In the genomic region with DNA sequence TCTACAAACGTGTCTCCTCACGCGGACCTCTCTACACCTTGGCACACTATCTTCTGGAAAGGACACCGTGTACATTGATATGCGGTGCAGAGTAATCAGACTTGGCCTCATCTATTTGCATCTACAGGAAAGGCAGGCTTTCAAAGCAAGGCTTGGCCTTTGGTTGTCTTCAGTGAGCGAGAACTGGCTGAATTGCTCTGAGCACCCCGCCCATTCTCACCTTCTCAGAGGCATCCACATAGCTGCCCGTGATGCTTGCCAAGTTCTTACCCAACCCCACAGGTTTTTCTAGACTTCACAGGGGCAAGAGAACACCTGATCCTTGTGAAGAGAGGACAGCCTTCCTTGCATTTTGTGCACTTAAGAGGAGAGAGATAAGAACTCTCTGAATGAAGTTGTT, we compare ENCODE assay signal across 26 mouse cellular contexts. TPM values are rescaled to one million over a fixed set of nuclear protein-coding genes. Genes with fewer than 3 reads are reported as not detected.
DNase-seq lines count a peak whose midpoint lies in the region; ATAC-seq and TF ChIP-seq lines count a peak whose summit lies in the region.
"Had no signal": no experiment of that assay in that cellular context is flagged by ENCODE, and none has a peak within 500 bp of the region (broad histone marks: within the 10 kb centered on the region; RNA-seq: fewer than 3 reads in every experiment).

No protein-coding gene starts in this region.

- TF ChIP-seq CTCF in lung, embryonic 14.5 days (IDR thresholded peaks at IDR 0.05; ENCODE audit: low read depth): no peak

- no peak for ATAC-seq in lung, embryonic 14.5 days (ENCODE audit: insufficient read depth)
- ATAC-seq in embryonic facial prominence, embryonic 15.5 days (ENCODE audit: insufficient number of reproducible peaks, low FRiP score, low TSS enrichment, low read depth): no peak
- no peak for ATAC-seq in stomach, embryonic 16.5 days (ENCODE audit: insufficient read depth, low FRiP score)
- ATAC-seq in kidney, embryonic 14.5 days (ENCODE audit: low FRiP score, low TSS enrichment): no peak
- ATAC-seq: forebrain, embryonic 15.5 days; hindbrain, postnatal 0 days had no signal

- no peaks in the 10 kb centered on the region for H3K36me3 ChIP-seq in lung, embryonic 14.5 days (ENCODE audit: insufficient read depth)
- H3K36me3 ChIP-seq in embryonic facial prominence, embryonic 15.5 days: no peaks in the 10 kb centered on the region
- H3K36me3 ChIP-seq in stomach, embryonic 16.5 days (ENCODE audit: control insufficient read depth, insufficient read depth, low read length): no peaks in the 10 kb centered on the region
- H3K36me3 ChIP-seq in kidney, embryonic 14.5 days (ENCODE audit: control insufficient read depth, insufficient read depth, low read length): no peaks in the 10 kb centered on the region
- H3K36me3 ChIP-seq: embryonic facial prominence, embryonic 13.5 days; forebrain, embryonic 15.5 days; heart, embryonic 10.5 days; hindbrain, embryonic 13.5 days had no signal

- no peak overlapping the region for H3K4me3 ChIP-seq in lung, embryonic 14.5 days (ENCODE audit: low read depth, low read length)
- no peak overlapping the region for H3K4me3 ChIP-seq in embryonic facial prominence, embryonic 15.5 days (replicated peaks)
- H3K4me3 ChIP-seq in stomach, embryonic 16.5 days (replicated peaks; ENCODE audit: low read length): no peak overlapping the region
- no peak overlapping the region for H3K4me3 ChIP-seq in kidney, embryonic 14.5 days (ENCODE audit: low read length)
- H3K4me3 ChIP-seq: embryonic facial prominence, embryonic 13.5 days; erythroblast, embryonic 14.5 days; forebrain, embryonic 15.5 days; heart, embryonic 10.5 days; hindbrain, embryonic 13.5 days had no signal

- H3K4me2 ChIP-seq in lung, embryonic 14.5 days: no peak overlapping the region
- no peak overlapping the region for H3K4me2 ChIP-seq in embryonic facial prominence, embryonic 15.5 days (replicated peaks)
- no peak overlapping the region for H3K4me2 ChIP-seq in stomach, embryonic 16.5 days (ENCODE audit: low read depth, low read length)
- no peak overlapping the region for H3K4me2 ChIP-seq in kidney, embryonic 14.5 days (replicated peaks; ENCODE audit: low read depth, low read length)
- H3K4me2 ChIP-seq: embryonic facial prominence, embryonic 13.5 days; forebrain, embryonic 15.5 days; hindbrain, embryonic 13.5 days had no signal

- H3K9ac ChIP-seq in lung, embryonic 14.5 days: no peak overlapping the region
- H3K9ac ChIP-seq in embryonic facial prominence, embryonic 15.5 days: no peak overlapping the region
- H3K9ac ChIP-seq in stomach, embryonic 16.5 days (ENCODE audit: low read length): no peak overlapping the region
- H3K9ac ChIP-seq in kidney, embryonic 14.5 days (ENCODE audit: low read depth, low read length): no peak overlapping the region
- H3K9ac ChIP-seq: embryonic facial prominence, embryonic 13.5 days; forebrain, embryonic 15.5 days; hindbrain, embryonic 13.5 days had no signal

- 83% methylated on average over 8 of the region's 8 CpGs for WGBS in lung, embryonic 14.5 days
- 82% methylated on average over 8 of the region's 8 CpGs for WGBS in embryonic facial prominence, embryonic 15.5 days
- WGBS in stomach, embryonic 16.5 days: 67% methylated on average over 8 of the region's 8 CpGs
- 85% methylated on average over 8 of the region's 8 CpGs for WGBS in kidney, embryonic 14.5 days

- DNase-seq in lung, embryonic 14.5 days: no peak
- DNase-seq in lung, postnatal 36 days: no peak
- DNase-seq in ES-CJ7 (ENCODE audit: low read depth, low spot score): peak; percentile 7
- no peak for DNase-seq in spleen, adult 18-20 months
- DNase-seq: adrenal gland, adult 8-10 months; adrenal gland, postnatal 36 days; cerebellum, adult 11 months; cerebellum, adult 8-10 months; cerebellum, postnatal 14 days; gastrocnemius, postnatal 36 days; heart, adult 18-20 months; heart, postnatal 14 days had no signal

- peaks cover 14% of the 10 kb centered on the region for H3K4me1 ChIP-seq in lung, embryonic 14.5 days (ENCODE audit: insufficient read depth)
- peaks cover 13% of the 10 kb centered on the region for H3K4me1 ChIP-seq in embryonic facial prominence, embryonic 15.5 days
- H3K4me1 ChIP-seq in stomach, embryonic 16.5 days (ENCODE audit: control insufficient read depth, insufficient read depth, low read length): peaks cover 11% of the 10 kb centered on the region
- H3K4me1 ChIP-seq in kidney, embryonic 14.5 days (ENCODE audit: control insufficient read depth, insufficient read depth, low read length): peaks cover 12% of the 10 kb centered on the region; the same call in 1 of the 2 replicates

- no peaks in the 10 kb centered on the region for H3K27me3 ChIP-seq in lung, embryonic 14.5 days (ENCODE audit: insufficient read depth, low read length)
- no peaks in the 10 kb centered on the region for H3K27me3 ChIP-seq in embryonic facial prominence, embryonic 15.5 days
- H3K27me3 ChIP-seq in stomach, embryonic 16.5 days (ENCODE audit: control insufficient read depth, insufficient read depth, low read length): no peaks in the 10 kb centered on the region
- H3K27me3 ChIP-seq in kidney, embryonic 14.5 days (ENCODE audit: control insufficient read depth, insufficient read depth, low read length): no peaks in the 10 kb centered on the region
- H3K27me3 ChIP-seq: CH12.LX; embryonic facial prominence, embryonic 13.5 days; forebrain, embryonic 15.5 days; hindbrain, embryonic 13.5 days had no signal

- H3K27ac ChIP-seq in lung, embryonic 14.5 days (ENCODE audit: low read depth): 0 out of 2 replicates have a peak overlapping the region, but pooled peaks have one; percentile 2
- H3K27ac ChIP-seq in embryonic facial prominence, embryonic 15.5 days (replicated peaks): 0 out of 2 replicates have a peak overlapping the region, but pooled peaks have one; percentile 53
- H3K27ac ChIP-seq in stomach, embryonic 16.5 days (ENCODE audit: low read length): 0 out of 2 replicates have a peak overlapping the region, but pooled peaks have one; percentile 46
- no peak overlapping the region for H3K27ac ChIP-seq in kidney, embryonic 14.5 days (ENCODE audit: low read depth, low read length)
- H3K27ac ChIP-seq: embryonic facial prominence, embryonic 13.5 days; forebrain, embryonic 15.5 days; heart, embryonic 10.5 days; hindbrain, embryonic 13.5 days; hindbrain, postnatal 0 days had no signal

- no peaks in the 10 kb centered on the region for H3K9me3 ChIP-seq in lung, embryonic 14.5 days (ENCODE audit: low read depth, low read length)
- H3K9me3 ChIP-seq in embryonic facial prominence, embryonic 15.5 days (replicated peaks): no peaks in the 10 kb centered on the region
- no peaks in the 10 kb centered on the region for H3K9me3 ChIP-seq in stomach, embryonic 16.5 days (replicated peaks; ENCODE audit: control insufficient read depth, low read length)
- H3K9me3 ChIP-seq in kidney, embryonic 14.5 days (ENCODE audit: control insufficient read depth, low read length): no peaks in the 10 kb centered on the region
- H3K9me3 ChIP-seq: embryonic facial prominence, embryonic 13.5 days; forebrain, embryonic 15.5 days; heart, embryonic 10.5 days; hindbrain, embryonic 13.5 days had no signal

RNA-seq across cellular contexts. Expression of a gene that starts 3.2 kb away (rescaled TPM):
- 0.14 and 0.62 TPM in 2 replicates for polyA plus RNA-seq in lung, embryonic 14.5 days (2014; fragmentation: Nextera tagmentation; extraction: Ambion mirVana)
- polyA plus RNA-seq in embryonic facial prominence, embryonic 15.5 days (2015; fragmentation: Nextera tagmentation; extraction: Ambion mirVana): 0.40 TPM in 1 of 2 replicates, not detected in the other
- 0.16 and 0.32 TPM in 2 replicates for polyA plus RNA-seq in stomach, embryonic 16.5 days (2015; fragmentation: Nextera tagmentation; extraction: Ambion mirVana)
- not detected in 2 replicates for polyA plus RNA-seq in kidney, embryonic 14.5 days (2014; fragmentation: Nextera tagmentation; extraction: Ambion mirVana)
- polyA plus RNA-seq: brain, embryonic 14.5 days; cortical plate, adult 2 months; embryonic facial prominence, embryonic 13.5 days; erythroblast, embryonic 14.5 days; forebrain, embryonic 11.5 days; forebrain, embryonic 15.5 days; heart, embryonic 10.5 days; heart, embryonic 14.5 days; hindbrain, embryonic 13.5 days; hindbrain, postnatal 0 days had no signal

RNA-seq across cellular contexts. Expression of a gene that starts 31.7 kb away (rescaled TPM):
- polyA plus RNA-seq in lung, embryonic 14.5 days (2014; fragmentation: Nextera tagmentation; extraction: Ambion mirVana): 0.30 TPM in 1 of 2 replicates, not detected in the other
- polyA plus RNA-seq in embryonic facial prominence, embryonic 15.5 days (2015; fragmentation: Nextera tagmentation; extraction: Ambion mirVana): 1.2 and 1.3 TPM in 2 replicates
- 0.13 and 0.39 TPM in 2 replicates for polyA plus RNA-seq in stomach, embryonic 16.5 days (2015; fragmentation: Nextera tagmentation; extraction: Ambion mirVana)
- 0.14 and 0.46 TPM in 2 replicates for polyA plus RNA-seq in kidney, embryonic 14.5 days (2014; fragmentation: Nextera tagmentation; extraction: Ambion mirVana)
- polyA plus RNA-seq: cortical plate, adult 2 months; erythroblast, embryonic 14.5 days had no signal

RNA-seq across cellular contexts. Expression of a gene that starts 49.1 kb away (rescaled TPM):
- polyA plus RNA-seq in lung, embryonic 14.5 days (2014; fragmentation: Nextera tagmentation; extraction: Ambion mirVana): 883 and 968 TPM in 2 replicates
- 30.5 and 31.6 TPM in 2 replicates for polyA plus RNA-seq in embryonic facial prominence, embryonic 15.5 days (2015; fragmentation: Nextera tagmentation; extraction: Ambion mirVana)
- 63.3 and 92.5 TPM in 2 replicates for polyA plus RNA-seq in stomach, embryonic 16.5 days (2015; fragmentation: Nextera tagmentation; extraction: Ambion mirVana)
- 18.6 and 20.4 TPM in 2 replicates for polyA plus RNA-seq in kidney, embryonic 14.5 days (2014; fragmentation: Nextera tagmentation; extraction: Ambion mirVana)
- polyA plus RNA-seq: erythroblast, embryonic 14.5 days had no signal
